Mouse (Mus musculus) heart, embryonic 13.5 days (tissue): ENCODE measurements at regions not wholly inside any gene's neighbourhood (a gene's known extent, or its start where the extent isn't known, plus 50 kb on each side); places are given as distances from the start of the nearest gene placed in this dataset.
"Not testable (repeated sequence)": the region's sequence is repeated elsewhere in the genome, so short reads cannot be mapped to it uniquely, and the experiment has no call there.

Source experiments
- ATAC-seq: fragments of 200-750 bp; cut with Nextera tagmentation; 2 replicates; pipeline ENCODE4 v1.8.0; 2017; ENCODE audit warnings: moderate TSS enrichment; ENCODE audit not compliant: insufficient number of reproducible peaks, low FRiP score, low TSS enrichment; ENCODE audit errors: extremely low read depth
- H3K27ac ChIP-seq: fragments of 300-500 bp; sonication (generic); replicated peaks from 2 replicates; pipeline ENCODE4 v1.5.1; 2015; ENCODE audit warnings: moderate library complexity, mild to moderate bottlenecking, inconsistent platforms
- H3K27me3 ChIP-seq: fragments of 300-500 bp; sonication (generic); replicated peaks from 2 replicates; pipeline ENCODE4 v1.6.1; 2015; ENCODE audit warnings: mild to moderate bottlenecking, inconsistent platforms
- H3K36me3 ChIP-seq: fragments of 300-500 bp; sonication (generic); 2 replicates; pipeline ENCODE4 v1.6.1; 2015; ENCODE audit warnings: mild to moderate bottlenecking, inconsistent platforms
- H3K4me1 ChIP-seq: fragments of 300-500 bp; sonication (generic); 2 replicates; pipeline ENCODE4 v1.6.1; 2015; ENCODE audit warnings: inconsistent platforms
- H3K4me2 ChIP-seq: fragments of 300-500 bp; sonication (generic); 2 replicates; pipeline ENCODE4 v1.6.1; 2015; ENCODE audit warnings: inconsistent platforms, mild to moderate bottlenecking, moderate library complexity
- H3K4me3 ChIP-seq: fragments of 300-500 bp; sonication (generic); 2 replicates; pipeline ENCODE4 v1.5.1; 2015; ENCODE audit warnings: moderate library complexity, mild to moderate bottlenecking, inconsistent platforms
- H3K9ac ChIP-seq: fragments of 300-500 bp; sonication (generic); 2 replicates; pipeline ENCODE4 v1.6.1; 2015; ENCODE audit warnings: inconsistent platforms, mild to moderate bottlenecking, moderate library complexity
- H3K9me3 ChIP-seq: fragments of 300-500 bp; sonication (generic); 2 replicates; pipeline ENCODE4 v1.6.1; 2016; ENCODE audit warnings: inconsistent platforms
- WGBS: fragments of 180-500 bp; shearing (Covaris S2); methylation state at CpG from one replicate; pipeline ENCODE4 v1.1.7; 2015; ENCODE audit warnings: mixed read lengths; 5-methylcytosine and 5-hydroxymethylcytosine counted together

- ATAC-seq: no peak
- H3K36me3 ChIP-seq: no peaks in the 10 kb centered on the region
- WGBS: 51% methylated on average over 6 of the region's 6 CpGs
- no peaks in the 10 kb centered on the region for H3K9me3 ChIP-seq
- 0 out of 2 replicates have a peak overlapping the region, but pooled peaks have one; percentile 24 for H3K4me2 ChIP-seq
- no peak overlapping the region for H3K9ac ChIP-seq
- no peaks in the 10 kb centered on the region for H3K27me3 ChIP-seq
- no peak overlapping the region for H3K4me3 ChIP-seq
- peaks cover 26% of the 10 kb centered on the region for H3K4me1 ChIP-seq
- 0 out of 2 replicates have a peak overlapping the region, but pooled peaks have one; percentile 32 for H3K27ac ChIP-seq
Measured at GRCm38 (mm10) chr9:51637131-51637920, 127.8 kb upstream of the Arhgap20 start.

- Histone ChIP-seq H3K9me3 (no peaks in the 10 kb centered on the region), H3K36me3 (no peaks in the 10 kb centered on the region), H3K27ac (no peak overlapping the region), H3K27me3 (no peaks in the 10 kb centered on the region), H3K4me2 (no peak overlapping the region), H3K4me1 (peaks cover 26% of the 10 kb centered on the region), H3K4me3 (no peak overlapping the region), H3K9ac (no peak overlapping the region)
- 53% methylated on average over 4 of the region's 4 CpGs for WGBS
- ATAC-seq: no peak
Measured at GRCm38 (mm10) chr9:51641706-51642105, 123.4 kb upstream of the Arhgap20 start.

GRCm38 (mm10) chr9:51645426-51645825 is 119.7 kb upstream of the Arhgap20 start:
- H3K9ac ChIP-seq: no peak overlapping the region
- H3K4me3 ChIP-seq: no peak overlapping the region
- H3K4me1 ChIP-seq: peaks cover 14% of the 10 kb centered on the region
- ATAC-seq: no peak
- H3K27ac ChIP-seq: no peak overlapping the region
- no peaks in the 10 kb centered on the region for H3K27me3 ChIP-seq
- no peaks in the 10 kb centered on the region for H3K9me3 ChIP-seq
- no peak overlapping the region for H3K4me2 ChIP-seq
- no peaks in the 10 kb centered on the region for H3K36me3 ChIP-seq
- 41% methylated on average over 1 of the region's 1 CpGs for WGBS

- no peak overlapping the region for H3K4me3 ChIP-seq
- WGBS: 71% methylated on average over 4 of the region's 4 CpGs
Measured at GRCm38 (mm10) chr9:51653376-51654292, 111.5 kb upstream of the Arhgap20 start.

GRCm38 (mm10) chr9:51654645-51655044 is 110.5 kb upstream of the Arhgap20 start:
- H3K9ac ChIP-seq: no peak overlapping the region
- H3K4me3 ChIP-seq: no peak overlapping the region
- H3K4me2 ChIP-seq: no peak overlapping the region
- H3K27me3 ChIP-seq: no peaks in the 10 kb centered on the region
- no peak for ATAC-seq
- no peak overlapping the region for H3K27ac ChIP-seq
- no peaks in the 10 kb centered on the region for H3K36me3 ChIP-seq
- H3K9me3 ChIP-seq: no peaks in the 10 kb centered on the region
- 82% methylated on average over 1 of the region's 1 CpGs for WGBS
- H3K4me1 ChIP-seq: no peaks in the 10 kb centered on the region

More at GRCm38 (mm10) chr9:51653376-51654292, 111.5 kb upstream of the Arhgap20 start:
- H3K36me3 ChIP-seq: no peaks in the 10 kb centered on the region
- no peak overlapping the region for H3K27ac ChIP-seq
- H3K4me1 ChIP-seq: no peaks in the 10 kb centered on the region
- H3K27me3 ChIP-seq: no peaks in the 10 kb centered on the region
- no peak for ATAC-seq
- no peak overlapping the region for H3K4me2 ChIP-seq
- H3K9me3 ChIP-seq: no peaks in the 10 kb centered on the region
- no peak overlapping the region for H3K9ac ChIP-seq

GRCm38 (mm10) chr9:51657796-51658195 is 107.3 kb upstream of the Arhgap20 start:
- WGBS: 89% methylated on average over 1 of the region's 1 CpGs
- ATAC-seq: no peak

GRCm38 (mm10) chr9:51660908-51661874 is 103.9 kb upstream of the Arhgap20 start:
- no peak overlapping the region for H3K4me2 ChIP-seq
- H3K4me1 ChIP-seq: no peaks in the 10 kb centered on the region
- H3K9me3 ChIP-seq: no peaks in the 10 kb centered on the region
- H3K36me3 ChIP-seq: no peaks in the 10 kb centered on the region
- H3K4me3 ChIP-seq: no peak overlapping the region
- WGBS: 71% methylated on average over 7 of the region's 7 CpGs
- no peak overlapping the region for H3K27ac ChIP-seq
- ATAC-seq: no peak
- H3K27me3 ChIP-seq: no peaks in the 10 kb centered on the region
- H3K9ac ChIP-seq: no peak overlapping the region

More at GRCm38 (mm10) chr9:51657796-51658195, 107.3 kb upstream of the Arhgap20 start:
- Histone ChIP-seq H3K4me3 (no peak overlapping the region), H3K4me1 (no peaks in the 10 kb centered on the region), H3K9ac (no peak overlapping the region), H3K36me3 (no peaks in the 10 kb centered on the region), H3K9me3 (no peaks in the 10 kb centered on the region), H3K27ac (no peak overlapping the region), H3K4me2 (no peak overlapping the region), H3K27me3 (no peaks in the 10 kb centered on the region)

GRCm38 (mm10) chr9:51661911-51662310 is 103.2 kb upstream of the Arhgap20 start:
- Histone ChIP-seq H3K36me3 (no peaks in the 10 kb centered on the region), H3K9ac (no peak overlapping the region), H3K4me3 (no peak overlapping the region), H3K27me3 (no peaks in the 10 kb centered on the region), H3K9me3 (no peaks in the 10 kb centered on the region), H3K4me1 (no peaks in the 10 kb centered on the region), H3K27ac (no peak overlapping the region), H3K4me2 (no peak overlapping the region)
- 78% methylated on average over 2 of the region's 2 CpGs for WGBS
- ATAC-seq: no peak

GRCm38 (mm10) chr9:51664353-51664752 is 100.8 kb upstream of the Arhgap20 start:
- 70% methylated on average over 1 of the region's 1 CpGs for WGBS
- ATAC-seq: no peak
- Histone ChIP-seq H3K4me2 (no peak overlapping the region), H3K4me3 (no peak overlapping the region), H3K36me3 (no peaks in the 10 kb centered on the region), H3K9ac (no peak overlapping the region), H3K27me3 (no peaks in the 10 kb centered on the region), H3K4me1 (no peaks in the 10 kb centered on the region), H3K9me3 (no peaks in the 10 kb centered on the region), H3K27ac (no peak overlapping the region)

- Histone ChIP-seq H3K4me2 (no peak overlapping the region), H3K9me3 (no peaks in the 10 kb centered on the region), H3K9ac (no peak overlapping the region), H3K36me3 (no peaks in the 10 kb centered on the region), H3K4me3 (no peak overlapping the region), H3K27ac (no peak overlapping the region), H3K27me3 (no peaks in the 10 kb centered on the region), H3K4me1 (no peaks in the 10 kb centered on the region)
- no peak for ATAC-seq
Measured at GRCm38 (mm10) chr9:51664876-51665275, 100.3 kb upstream of the Arhgap20 start.

- not testable (repeated sequence) for H3K4me3 ChIP-seq, H3K36me3 ChIP-seq, H3K27me3 ChIP-seq, H3K9me3 ChIP-seq, H3K9ac ChIP-seq, H3K4me2 ChIP-seq, H3K27ac ChIP-seq, H3K4me1 ChIP-seq, ATAC-seq
- WGBS: 88% methylated on average over 12 of the region's 12 CpGs
Measured at GRCm38 (mm10) chr9:51668976-51669375, 96.2 kb upstream of the Arhgap20 start.
